Mouse (Mus musculus) hindbrain, embryonic 10.5 days (tissue): Measurements from ENCODE around the gene Cacul1. TPM values are rescaled to one million over a fixed set of nuclear protein-coding genes. Genes with fewer than 3 reads are reported as not detected.

ENCODE experiments used
- DNase-seq: peaks from one replicate; pipeline ENCODE4 v3.0.0-alpha.2; 2017; ENCODE audit warnings: low spot score
- H3K27ac ChIP-seq: fragments of 300-500 bp; sonication (generic); 2 replicates; pipeline ENCODE4 v1.5.1; 2016; ENCODE audit warnings: mild to moderate bottlenecking, moderate library complexity
- H3K27me3 ChIP-seq: fragments of 300-500 bp; sonication (generic); 2 replicates; pipeline ENCODE4 v1.6.1; 2016; ENCODE audit warnings: mild to moderate bottlenecking; ENCODE audit not compliant: poor library complexity, insufficient read depth, severe bottlenecking
- H3K36me3 ChIP-seq: fragments of 300-500 bp; sonication (generic); 2 replicates; pipeline ENCODE4 v1.6.1; 2016; ENCODE audit warnings: mild to moderate bottlenecking, moderate library complexity
- H3K4me1 ChIP-seq: fragments of 300-500 bp; sonication (generic); replicated peaks from 2 replicates; pipeline ENCODE4 v1.6.1; 2016; ENCODE audit warnings: mild to moderate bottlenecking
- H3K4me3 ChIP-seq: fragments of 300-500 bp; sonication (generic); 2 replicates; pipeline ENCODE4 v1.5.1; 2016; ENCODE audit warnings: mild to moderate bottlenecking, moderate library complexity
- H3K9me3 ChIP-seq: fragments of 300-500 bp; sonication (generic); 2 replicates; pipeline ENCODE4 v1.6.1; 2016; ENCODE audit warnings: mild to moderate bottlenecking, moderate library complexity
- WGBS: fragments of 180-500 bp; shearing (Covaris S2); methylation state at CpG from one replicate; pipeline ENCODE4 v1.1.7; 2016; 5-methylcytosine and 5-hydroxymethylcytosine counted together
- polyA plus RNA-seq: library from polyadenylated mRNA; unstranded; fragments of >200 nt; fragmentation: Nextera tagmentation; extraction: Ambion mirVana; gene quantifications from 2 replicates; pipeline ENCODE4 v1.2.1, GENCODE M21; 2016

Cacul1 gene
- polyA plus RNA-seq, 1 experiment from 2014 or later, result 23.1 TPM

DNA sequence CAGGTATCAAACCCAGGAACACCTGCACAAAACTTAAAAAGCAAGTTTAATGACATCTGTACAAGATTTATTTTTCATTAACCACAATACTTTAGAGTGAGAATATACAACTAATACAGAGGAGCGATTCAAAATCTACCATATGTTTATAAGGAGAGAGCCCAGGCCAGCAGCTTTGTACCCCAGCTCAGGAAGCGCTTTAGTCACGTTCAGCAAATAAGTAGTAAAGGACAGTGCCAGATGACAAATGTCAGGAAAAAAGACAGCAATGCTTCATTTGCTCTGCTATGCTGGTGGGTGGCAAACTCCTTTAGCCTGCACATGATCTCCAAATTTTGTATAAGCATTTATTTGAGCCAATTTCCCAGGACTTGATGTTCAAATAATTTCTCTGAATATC, 56.1 kb downstream of the Cacul1 start:
- DNase-seq, result no peak
- peaks cover 43% of the 10 kb centered on the region for H3K36me3 ChIP-seq
- no peak overlapping the region for H3K27ac ChIP-seq
- no peaks in the 10 kb centered on the region for H3K27me3 ChIP-seq
- H3K9me3 ChIP-seq, result no peaks in the 10 kb centered on the region
- no peaks in the 10 kb centered on the region for H3K4me1 ChIP-seq
- WGBS, result 93% methylated on average over 3 of the region's 3 CpGs
- no peak overlapping the region for H3K4me3 ChIP-seq

GRCm38 (mm10) chr19:60520131-60520530, 60.7 kb downstream of the Cacul1 start:
- no peak for DNase-seq
- Histone ChIP-seq H3K4me1 (no peaks in the 10 kb centered on the region), H3K27me3 (no peaks in the 10 kb centered on the region), H3K4me3 (no peak overlapping the region), H3K27ac (no peak overlapping the region), H3K9me3 (no peaks in the 10 kb centered on the region), H3K36me3 (peaks cover 11% of the 10 kb centered on the region)
- WGBS, result 94% methylated on average over 3 of the region's 3 CpGs

GRCm38 (mm10) chr19:60515064-60515463, 65.8 kb downstream of the Cacul1 start:
- no peak for DNase-seq
- WGBS, result 73% methylated on average over 2 of the region's 2 CpGs
- no peaks in the 10 kb centered on the region for H3K9me3 ChIP-seq
- H3K4me3 ChIP-seq, result no peak overlapping the region
- H3K4me1 ChIP-seq, result peaks cover 14% of the 10 kb centered on the region; the same call in 1 of the 2 replicates
- no peak overlapping the region for H3K27ac ChIP-seq
- no peaks in the 10 kb centered on the region for H3K36me3 ChIP-seq
- H3K27me3 ChIP-seq, result no peaks in the 10 kb centered on the region

GRCm38 (mm10) chr19:60513431-60513830, 67.4 kb downstream of the Cacul1 start:
- Histone ChIP-seq H3K27me3 (no peaks in the 10 kb centered on the region), H3K27ac (no peak overlapping the region), H3K36me3 (no peaks in the 10 kb centered on the region), H3K4me1 (peaks cover 20% of the 10 kb centered on the region; the same call in 1 of the 2 replicates), H3K9me3 (no peaks in the 10 kb centered on the region), H3K4me3 (no peak overlapping the region)
- DNase-seq, result no peak
- WGBS, result 53% methylated on average over 3 of the region's 3 CpGs

DNA sequence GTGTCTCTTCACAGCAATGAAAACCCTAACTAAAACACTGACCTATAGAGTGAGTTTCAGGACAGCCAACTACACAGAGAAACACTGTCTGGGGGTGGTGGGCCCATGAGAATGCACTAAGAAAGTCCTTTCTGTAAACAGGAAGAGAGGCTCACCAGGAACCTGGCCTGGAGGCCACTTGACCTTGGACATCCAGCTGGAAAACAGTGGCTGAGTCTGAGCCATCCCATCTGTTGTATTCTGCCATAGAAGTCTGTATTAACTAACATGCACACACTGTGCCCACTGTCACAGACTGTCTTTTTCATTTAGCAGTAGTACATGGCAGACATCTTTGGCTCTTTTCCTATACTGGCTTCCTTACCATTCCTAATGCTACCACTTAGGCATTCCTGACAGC, 80.6 kb downstream of the Cacul1 start:
- no peak overlapping the region for H3K4me3 ChIP-seq
- no peaks in the 10 kb centered on the region for H3K36me3 ChIP-seq
- H3K27me3 ChIP-seq, result no peaks in the 10 kb centered on the region
- H3K9me3 ChIP-seq, result no peaks in the 10 kb centered on the region
- H3K27ac ChIP-seq, result no peak overlapping the region
- no peak for DNase-seq
- no peaks in the 10 kb centered on the region for H3K4me1 ChIP-seq

- Histone ChIP-seq H3K9me3 (no peaks in the 10 kb centered on the region), H3K27me3 (no peaks in the 10 kb centered on the region), H3K4me3 (no peak overlapping the region), H3K27ac (no peak overlapping the region), H3K36me3 (no peaks in the 10 kb centered on the region), H3K4me1 (no peaks in the 10 kb centered on the region)
- 85% methylated on average over 4 of the region's 4 CpGs for WGBS
- no peak for DNase-seq
Observed at GRCm38 (mm10) chr19:60497171-60497570, 83.7 kb downstream of the Cacul1 start.

- Histone ChIP-seq H3K9me3 (no peaks in the 10 kb centered on the region), H3K27ac (no peak overlapping the region), H3K4me3 (no peak overlapping the region), H3K27me3 (no peaks in the 10 kb centered on the region), H3K4me1 (no peaks in the 10 kb centered on the region), H3K36me3 (no peaks in the 10 kb centered on the region)
- DNase-seq, result no peak
- 74% methylated on average over 3 of the region's 3 CpGs for WGBS
Observed at GRCm38 (mm10) chr19:60495772-60496171, 85.1 kb downstream of the Cacul1 start.

DNA sequence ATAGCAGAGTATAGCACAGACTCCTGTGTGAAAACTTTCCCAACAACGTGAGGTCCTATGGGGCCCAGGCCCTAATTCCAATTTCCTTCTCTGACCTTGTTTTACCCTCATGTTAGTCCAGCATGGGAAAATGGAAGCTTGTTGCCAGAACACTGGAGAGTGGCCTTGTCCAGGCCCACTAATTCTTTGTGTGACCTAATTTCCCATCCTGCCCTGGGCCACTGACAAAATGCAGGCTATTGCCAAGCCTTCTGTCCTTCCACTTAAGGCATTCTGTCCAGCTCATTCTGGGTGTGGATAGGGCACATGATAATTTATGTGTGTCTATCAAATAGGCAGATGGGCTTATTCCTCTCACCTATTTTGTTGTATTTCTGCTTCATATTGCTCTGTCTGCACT, 91.3 kb downstream of the Cacul1 start:
- no peak overlapping the region for H3K27ac ChIP-seq
- H3K9me3 ChIP-seq, result no peaks in the 10 kb centered on the region
- H3K4me3 ChIP-seq, result no peak overlapping the region
- no peaks in the 10 kb centered on the region for H3K27me3 ChIP-seq
- DNase-seq, result no peak
- H3K36me3 ChIP-seq, result no peaks in the 10 kb centered on the region
- WGBS, result 84% methylated on average over 1 of the region's 1 CpGs
- no peaks in the 10 kb centered on the region for H3K4me1 ChIP-seq

DNA sequence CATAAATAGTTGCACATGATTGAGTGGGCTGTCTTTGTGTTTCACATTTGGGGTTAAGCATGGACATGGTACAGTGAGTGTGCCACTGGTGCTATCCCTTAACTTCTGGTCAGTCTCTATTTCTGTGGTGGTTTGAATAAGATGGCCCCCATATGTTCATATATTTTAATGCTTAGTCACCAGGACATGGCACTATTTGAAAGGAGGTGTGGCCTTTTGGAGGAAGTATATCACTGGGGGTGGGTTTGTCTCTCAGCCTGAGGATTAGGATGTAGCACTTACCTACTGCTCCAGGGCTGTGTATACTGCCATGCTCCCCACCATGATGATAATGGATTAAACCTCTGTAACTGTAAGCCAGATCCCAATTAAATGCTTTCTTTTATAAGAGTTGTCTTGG, 95.6 kb downstream of the Cacul1 start:
- no peaks in the 10 kb centered on the region for H3K4me1 ChIP-seq
- no peaks in the 10 kb centered on the region for H3K9me3 ChIP-seq
- H3K36me3 ChIP-seq, result no peaks in the 10 kb centered on the region
- no peak overlapping the region for H3K27ac ChIP-seq
- no peak overlapping the region for H3K4me3 ChIP-seq
- 0 out of 2 replicates have a peak, but pooled peaks cover 3% of the 10 kb centered on the region for H3K27me3 ChIP-seq
- no peak for DNase-seq

DNA sequence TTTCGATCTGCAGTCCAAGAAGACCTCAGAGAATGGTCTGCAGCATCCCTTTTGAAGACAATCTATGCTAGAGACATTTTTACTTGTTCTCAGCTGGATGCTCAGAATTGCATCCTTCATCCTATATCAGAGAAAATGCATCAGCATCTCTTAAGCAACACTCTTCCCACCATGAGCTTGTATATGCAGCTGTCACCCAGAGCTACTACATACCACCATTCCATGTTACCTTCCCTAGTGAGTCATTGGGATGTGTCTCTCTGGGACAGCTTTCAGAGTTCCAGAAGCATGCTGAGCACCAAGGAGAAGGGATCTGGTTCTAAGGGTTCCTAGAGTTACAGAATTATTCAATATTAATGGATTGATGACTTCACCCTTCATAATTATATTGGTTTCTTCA, 102.0 kb downstream of the Cacul1 start:
- Histone ChIP-seq H3K27ac (no peak overlapping the region), H3K27me3 (0 out of 2 replicates have a peak, but pooled peaks cover 3% of the 10 kb centered on the region), H3K4me3 (no peak overlapping the region), H3K4me1 (no peaks in the 10 kb centered on the region), H3K9me3 (no peaks in the 10 kb centered on the region), H3K36me3 (no peaks in the 10 kb centered on the region)
- WGBS, result 55% methylated on average over 1 of the region's 1 CpGs
- no peak for DNase-seq

- no peaks in the 10 kb centered on the region for H3K27me3 ChIP-seq
- 64% methylated on average over 2 of the region's 2 CpGs for WGBS
- H3K36me3 ChIP-seq, result no peaks in the 10 kb centered on the region
- no peak overlapping the region for H3K4me3 ChIP-seq
- no peak overlapping the region for H3K27ac ChIP-seq
- no peak for DNase-seq
- H3K9me3 ChIP-seq, result no peaks in the 10 kb centered on the region
- no peaks in the 10 kb centered on the region for H3K4me1 ChIP-seq
Observed at GRCm38 (mm10) chr19:60477788-60478187, 103.0 kb downstream of the Cacul1 start.

Other genes with a start within 250 kb of the Cacul1 start
- 0.10 TPM in 1 of 2 replicates, not detected in the other for gene Prlhr, start 112.7 kb downstream of the Cacul1 start, polyA plus RNA-seq
- 2.0 and 2.9 TPM in 2 replicates for gene Nanos1, start 175.0 kb upstream of the Cacul1 start, polyA plus RNA-seq
- gene Eif3a, start 209.6 kb upstream of the Cacul1 start, polyA plus RNA-seq, result 84.5 and 146 TPM in 2 replicates
- gene Fam45a, start 230.6 kb upstream of the Cacul1 start, polyA plus RNA-seq, result 27.9 and 30.8 TPM in 2 replicates